Mouse (Mus musculus): ENCODE results near the gene Heatr4.

- no peak for TF ChIP-seq GATA1 (IDR thresholded peaks at IDR 0.05; ENCODE audit: low read length)
- no peak for TF ChIP-seq TAL1 (IDR thresholded peaks at IDR 0.05; ENCODE audit: low read length)
Measured at GRCm38 (mm10) chr12:83981615-83982014, 3.0 kb downstream of the Heatr4 start.

All from erythroblast, embryonic 14.5 days (primary cell).